In the genomic region with DNA sequence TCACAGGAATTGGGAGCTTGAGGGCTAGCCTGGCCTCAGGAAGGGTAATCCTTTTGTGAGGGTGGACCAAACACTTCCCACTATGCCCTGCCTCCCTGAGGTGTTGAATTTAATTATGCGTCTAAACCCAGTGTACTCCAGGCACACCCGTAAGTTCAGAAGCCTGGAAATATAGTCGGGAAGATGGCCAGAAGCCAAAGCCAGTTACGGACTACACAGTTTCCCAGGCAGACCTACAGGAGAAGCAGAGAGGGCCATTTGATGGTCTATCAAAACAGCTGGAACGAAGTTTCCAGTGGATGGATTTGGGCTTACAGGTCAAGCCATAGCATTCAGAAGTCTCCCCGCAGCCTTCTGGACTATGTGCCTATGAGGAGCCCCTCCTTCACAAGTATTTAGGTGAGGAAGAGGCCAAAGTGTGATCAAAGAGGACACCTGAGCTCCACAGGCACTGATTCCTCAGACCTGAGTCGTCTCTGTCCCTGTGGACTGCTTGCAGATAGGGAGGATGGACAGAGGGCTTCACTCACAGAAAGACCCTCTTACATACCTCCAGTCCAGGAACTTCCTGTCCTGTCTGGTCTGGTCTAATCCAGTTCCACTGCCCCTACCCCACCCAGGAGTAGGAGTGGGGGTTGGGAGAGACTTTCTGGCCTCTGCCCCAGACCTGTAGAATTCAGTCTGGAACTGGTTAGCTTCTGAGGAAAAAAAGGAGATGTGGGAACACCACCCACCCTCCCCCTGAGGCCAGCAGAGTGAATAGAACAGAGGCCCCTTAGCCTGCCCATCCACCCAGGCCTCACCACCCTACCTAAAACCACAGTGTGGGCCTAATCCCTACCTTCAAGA, we compare ENCODE assay signal across 10 mouse cellular contexts. TPM values are rescaled to one million over a fixed set of nuclear protein-coding genes. Genes with fewer than 3 reads are reported as not detected.
DNase-seq lines count a peak whose midpoint lies in the region; ATAC-seq and TF ChIP-seq lines count a peak whose summit lies in the region.
"Had no signal": no experiment of that assay in that cellular context is flagged by ENCODE, and none has a peak within 500 bp of the region (broad histone marks: within the 10 kb centered on the region; RNA-seq: fewer than 3 reads in every experiment).

No protein-coding gene starts in this region.

- no peak for DNase-seq in heart, embryonic 10.5 days (ENCODE audit: low spot score)
- DNase-seq in heart, adult 8-10 months (ENCODE audit: low spot score) = no peak
- no peak for DNase-seq in midbrain, postnatal 0 days (ENCODE audit: low spot score)
- no peak for DNase-seq in left cerebral cortex, postnatal 36 days (ENCODE audit: low spot score in 2 of 2)
- no peak for DNase-seq in Muller cell, postnatal 12 days (ENCODE audit: inconsistent ontology term)
- DNase-seq in left cerebral cortex, postnatal 14 days (ENCODE audit: low spot score in 2 of 2) = no peak

- 0 out of 2 replicates have a peak, but pooled peaks have one; percentile 9 for ATAC-seq in embryonic facial prominence, embryonic 15.5 days (ENCODE audit: insufficient number of reproducible peaks, low FRiP score, low TSS enrichment, low read depth)
- ATAC-seq in kidney, embryonic 14.5 days (ENCODE audit: low FRiP score, low TSS enrichment) = peak; percentile 32; the same call in 1 of the 2 replicates
- no peak for ATAC-seq in midbrain, postnatal 0 days (ENCODE audit: low FRiP score)
- ATAC-seq: Patski had no signal

- no peak for TF ChIP-seq CTCF in midbrain, postnatal 0 days (IDR thresholded peaks at IDR 0.05)

- H3K27me3 ChIP-seq in heart, embryonic 10.5 days (ENCODE audit: insufficient read depth, poor library complexity, severe bottlenecking) = no peaks in the 10 kb centered on the region
- no peaks in the 10 kb centered on the region for H3K27me3 ChIP-seq in embryonic facial prominence, embryonic 15.5 days
- H3K27me3 ChIP-seq in kidney, embryonic 14.5 days (ENCODE audit: control insufficient read depth, insufficient read depth, low read length) = no peaks in the 10 kb centered on the region
- no peaks in the 10 kb centered on the region for H3K27me3 ChIP-seq in midbrain, postnatal 0 days (ENCODE audit: insufficient read depth, low read length)
- H3K27me3 ChIP-seq: Patski had no signal

- intact Hi-C loops in left cerebral cortex, postnatal 36 days (cut with DNase I) = no loop called here
- intact Hi-C loops in left cerebral cortex, postnatal 14 days (cut with DNase I) = loop anchor here (1.0 to 5.0 kb wide), 2 partner anchors 27 to 98 kb away; no protein-coding TSS in a partner anchor

- no peaks in the 10 kb centered on the region for H3K9me3 ChIP-seq in heart, embryonic 10.5 days
- no peaks in the 10 kb centered on the region for H3K9me3 ChIP-seq in embryonic facial prominence, embryonic 15.5 days (replicated peaks)
- H3K9me3 ChIP-seq in kidney, embryonic 14.5 days (ENCODE audit: control insufficient read depth, low read length) = no peaks in the 10 kb centered on the region
- no peaks in the 10 kb centered on the region for H3K9me3 ChIP-seq in midbrain, postnatal 0 days (ENCODE audit: low read length)

- H3K27ac ChIP-seq in heart, embryonic 10.5 days = peak overlapping the region; percentile 85
- H3K27ac ChIP-seq in embryonic facial prominence, embryonic 15.5 days (replicated peaks) = peak overlapping the region; percentile 89
- H3K27ac ChIP-seq in kidney, embryonic 14.5 days (ENCODE audit: low read depth, low read length) = peak overlapping the region; percentile 90
- H3K27ac ChIP-seq in midbrain, postnatal 0 days (ENCODE audit: low read depth, low read length) = peak overlapping the region; percentile 73

- no peak overlapping the region for H3K4me2 ChIP-seq in embryonic facial prominence, embryonic 15.5 days (replicated peaks)
- H3K4me2 ChIP-seq in kidney, embryonic 14.5 days (replicated peaks; ENCODE audit: low read depth, low read length) = no peak overlapping the region
- no peak overlapping the region for H3K4me2 ChIP-seq in midbrain, postnatal 0 days (ENCODE audit: low read depth, low read length, poor library complexity, severe bottlenecking)

- H3K4me1 ChIP-seq in heart, embryonic 10.5 days = peaks cover 43% of the 10 kb centered on the region
- peaks cover 41% of the 10 kb centered on the region for H3K4me1 ChIP-seq in embryonic facial prominence, embryonic 15.5 days
- H3K4me1 ChIP-seq in kidney, embryonic 14.5 days (ENCODE audit: control insufficient read depth, insufficient read depth, low read length) = peaks cover 23% of the 10 kb centered on the region
- H3K4me1 ChIP-seq in midbrain, postnatal 0 days (ENCODE audit: insufficient read depth, low read length) = peaks cover 3% of the 10 kb centered on the region; the same call in 1 of the 2 replicates

- H3K9ac ChIP-seq in embryonic facial prominence, embryonic 15.5 days = no peak overlapping the region
- H3K9ac ChIP-seq in kidney, embryonic 14.5 days (ENCODE audit: low read depth, low read length) = 0 out of 2 replicates have a peak overlapping the region, but pooled peaks have one; percentile 28
- H3K9ac ChIP-seq in midbrain, postnatal 0 days (replicated peaks; ENCODE audit: low read length, poor library complexity, severe bottlenecking) = no peak overlapping the region

- H3K4me3 ChIP-seq in heart, embryonic 10.5 days = no peak overlapping the region
- no peak overlapping the region for H3K4me3 ChIP-seq in embryonic facial prominence, embryonic 15.5 days (replicated peaks)
- H3K4me3 ChIP-seq in kidney, embryonic 14.5 days (ENCODE audit: low read length) = no peak overlapping the region
- H3K4me3 ChIP-seq in midbrain, postnatal 0 days (ENCODE audit: low read depth, low read length) = no peak overlapping the region

- 73% methylated on average over 7 of the region's 7 CpGs for WGBS in heart, embryonic 10.5 days
- WGBS in embryonic facial prominence, embryonic 15.5 days = 48% methylated on average over 7 of the region's 7 CpGs
- 69% methylated on average over 7 of the region's 7 CpGs for WGBS in kidney, embryonic 14.5 days
- WGBS in midbrain, postnatal 0 days = 69% methylated on average over 7 of the region's 7 CpGs

- peaks cover 48% of the 10 kb centered on the region for H3K36me3 ChIP-seq in heart, embryonic 10.5 days
- H3K36me3 ChIP-seq in embryonic facial prominence, embryonic 15.5 days = peaks cover 39% of the 10 kb centered on the region
- H3K36me3 ChIP-seq in kidney, embryonic 14.5 days (ENCODE audit: control insufficient read depth, insufficient read depth, low read length) = peaks cover 44% of the 10 kb centered on the region
- peaks cover 42% of the 10 kb centered on the region for H3K36me3 ChIP-seq in midbrain, postnatal 0 days (ENCODE audit: insufficient read depth, low read length)

RNA-seq across cellular contexts. Expression of a gene that starts 1.1 kb away (rescaled TPM):
- 4.4 and 5.2 TPM in 2 replicates for polyA plus RNA-seq in heart, embryonic 10.5 days (2016; fragmentation: Nextera tagmentation; extraction: Ambion mirVana)
- total RNA-seq in heart, adult 8-10 months (2022) = 100 to 1,000 TPM in 3 of 4 experiments, 10 to 100 TPM in 1; 97.7 to 135 (median 112) TPM
- polyA plus RNA-seq in embryonic facial prominence, embryonic 15.5 days (2015; fragmentation: Nextera tagmentation; extraction: Ambion mirVana) = 5.0 and 6.0 TPM in 2 replicates
- polyA plus RNA-seq in kidney, embryonic 14.5 days (2014; fragmentation: Nextera tagmentation; extraction: Ambion mirVana) = 7.7 and 11.5 TPM in 2 replicates
- 7.2 and 9.0 TPM in 2 replicates for total RNA-seq in midbrain, postnatal 0 days (2014; rRNA removed)
- polyA plus RNA-seq in midbrain, postnatal 0 days (2015; fragmentation: Nextera tagmentation; extraction: Ambion mirVana) = 3.9 and 4.4 TPM in 2 replicates
- 10 to 100 TPM; 13.8 to 26.5 TPM for total RNA-seq in left cerebral cortex, postnatal 36 days (2021)
- 10 to 100 TPM; 14.1 to 25.7 TPM for total RNA-seq in left cerebral cortex, postnatal 14 days (2021)

RNA-seq across cellular contexts. Expression of a gene that starts 15.9 kb away (rescaled TPM):
- polyA plus RNA-seq in heart, embryonic 10.5 days (2016; fragmentation: Nextera tagmentation; extraction: Ambion mirVana) = not detected in 2 replicates
- 1 to 10 TPM in 2 of 4 experiments, not detected in 2; 1.3 to 3.7 TPM for total RNA-seq in heart, adult 8-10 months (2022)
- polyA plus RNA-seq in embryonic facial prominence, embryonic 15.5 days (2015; fragmentation: Nextera tagmentation; extraction: Ambion mirVana) = not detected in 2 replicates
- not detected in 2 replicates for polyA plus RNA-seq in kidney, embryonic 14.5 days (2014; fragmentation: Nextera tagmentation; extraction: Ambion mirVana)
- not detected in 2 replicates for total RNA-seq in midbrain, postnatal 0 days (2014; rRNA removed)
- polyA plus RNA-seq in midbrain, postnatal 0 days (2015; fragmentation: Nextera tagmentation; extraction: Ambion mirVana) = not detected in 2 replicates
- not detected for total RNA-seq in left cerebral cortex, postnatal 36 days (2021)
- total RNA-seq in left cerebral cortex, postnatal 14 days (2021) = not detected
- polyA plus RNA-seq: large intestine, adult 2 months; Patski had no signal

RNA-seq across cellular contexts. Expression of a gene that starts 21.2 kb away (rescaled TPM):
- 29.3 and 31.7 TPM in 2 replicates for polyA plus RNA-seq in heart, embryonic 10.5 days (2016; fragmentation: Nextera tagmentation; extraction: Ambion mirVana)
- 10 to 100 TPM; 20.8 to 25.2 (median 24.1) TPM for total RNA-seq in heart, adult 8-10 months (2022)
- polyA plus RNA-seq in embryonic facial prominence, embryonic 15.5 days (2015; fragmentation: Nextera tagmentation; extraction: Ambion mirVana) = 31.4 and 31.7 TPM in 2 replicates
- 25.2 and 34.4 TPM in 2 replicates for polyA plus RNA-seq in kidney, embryonic 14.5 days (2014; fragmentation: Nextera tagmentation; extraction: Ambion mirVana)
- 35.4 and 44.7 TPM in 2 replicates for total RNA-seq in midbrain, postnatal 0 days (2014; rRNA removed)
- polyA plus RNA-seq in midbrain, postnatal 0 days (2015; fragmentation: Nextera tagmentation; extraction: Ambion mirVana) = 38.7 and 42.9 TPM in 2 replicates
- total RNA-seq in left cerebral cortex, postnatal 36 days (2021) = 10 to 100 TPM; 22.3 to 28.8 TPM
- total RNA-seq in left cerebral cortex, postnatal 14 days (2021) = 10 to 100 TPM; 25.8 to 29.2 TPM

RNA-seq across cellular contexts. Expression of a gene that starts 21.3 kb away (rescaled TPM):
- polyA plus RNA-seq in heart, embryonic 10.5 days (2016; fragmentation: Nextera tagmentation; extraction: Ambion mirVana) = 45.2 and 46.5 TPM in 2 replicates
- 10 to 100 TPM; 15.3 to 19.8 (median 16.4) TPM for total RNA-seq in heart, adult 8-10 months (2022)
- polyA plus RNA-seq in embryonic facial prominence, embryonic 15.5 days (2015; fragmentation: Nextera tagmentation; extraction: Ambion mirVana) = 29.0 and 34.3 TPM in 2 replicates
- 35.2 and 54.4 TPM in 2 replicates for polyA plus RNA-seq in kidney, embryonic 14.5 days (2014; fragmentation: Nextera tagmentation; extraction: Ambion mirVana)
- total RNA-seq in midbrain, postnatal 0 days (2014; rRNA removed) = 29.5 and 33.4 TPM in 2 replicates
- polyA plus RNA-seq in midbrain, postnatal 0 days (2015; fragmentation: Nextera tagmentation; extraction: Ambion mirVana) = 12.2 and 15.7 TPM in 2 replicates
- total RNA-seq in left cerebral cortex, postnatal 36 days (2021) = 10 to 100 TPM; 17.7 to 26.0 TPM
- total RNA-seq in left cerebral cortex, postnatal 14 days (2021) = 10 to 100 TPM; 20.2 to 20.9 TPM

RNA-seq across cellular contexts. Expression of a gene that starts 24.5 kb away (rescaled TPM):
- 0.14 and 0.19 TPM in 2 replicates for polyA plus RNA-seq in heart, embryonic 10.5 days (2016; fragmentation: Nextera tagmentation; extraction: Ambion mirVana)
- 1 to 10 TPM; 1.8 to 6.1 (median 3.6) TPM for total RNA-seq in heart, adult 8-10 months (2022)
- 0.09 and 0.16 TPM in 2 replicates for polyA plus RNA-seq in embryonic facial prominence, embryonic 15.5 days (2015; fragmentation: Nextera tagmentation; extraction: Ambion mirVana)
- polyA plus RNA-seq in kidney, embryonic 14.5 days (2014; fragmentation: Nextera tagmentation; extraction: Ambion mirVana) = 0.07 and 0.26 TPM in 2 replicates
- total RNA-seq in midbrain, postnatal 0 days (2014; rRNA removed) = 3.4 and 6.0 TPM in 2 replicates
- 0.09 and 0.11 TPM in 2 replicates for polyA plus RNA-seq in midbrain, postnatal 0 days (2015; fragmentation: Nextera tagmentation; extraction: Ambion mirVana)
- total RNA-seq in left cerebral cortex, postnatal 36 days (2021) = 10 to 100 TPM in 1 of 2 experiments, 1 to 10 TPM in 1; 7.8 to 13.6 TPM
- total RNA-seq in left cerebral cortex, postnatal 14 days (2021) = 1 to 10 TPM; 7.2 to 9.7 TPM
